Mouse (Mus musculus) thymus, postnatal 0 days (tissue): ENCODE measurements around the gene Hoxc6. TPM values are rescaled to one million over a fixed set of nuclear protein-coding genes. Genes with fewer than 3 reads are reported as not detected.

Experiments used
- DNase-seq: peaks from one replicate; pipeline ENCODE4 v3.0.0-alpha.2; 2015; ENCODE audit warnings: low spot score
- microRNA counts: library from miRNA; unstranded; fragments of <30 nt; microRNA quantifications from one replicate; lab custom pipeline; 2015
- microRNA-seq: library from miRNA; unstranded; fragments of <30 nt; microRNA quantifications from one replicate; pipeline ENCODE4, GENCODE M21; 2016; ENCODE audit warnings: borderline number of aligned reads
- polyA plus RNA-seq: library from polyadenylated mRNA; unstranded; fragments of >200 nt; fragmentation: Nextera tagmentation; extraction: Ambion mirVana; gene quantifications from 2 replicates; pipeline ENCODE4 v1.2.1, GENCODE M21; 2015

Hoxc6 gene
- polyA plus RNA-seq, 1 experiment from 2014 or later: not detected

GRCm38 (mm10) chr15:103037579-103037978, 39.5 kb downstream of the Hoxc6 start:
- DNase-seq: no peak

GRCm38 (mm10) chr15:103038701-103039480, 40.8 kb downstream of the Hoxc6 start:
- no peak for DNase-seq

GRCm38 (mm10) chr15:103039609-103040008, 41.6 kb downstream of the Hoxc6 start:
- DNase-seq: no peak

- DNase-seq: no peak
Observed at GRCm38 (mm10) chr15:103040601-103041000, 42.5 kb downstream of the Hoxc6 start.

- DNase-seq: no peak
Observed at GRCm38 (mm10) chr15:103041613-103042012, 43.6 kb downstream of the Hoxc6 start.

- DNase-seq: no peak
Observed at GRCm38 (mm10) chr15:103042209-103042608, 44.2 kb downstream of the Hoxc6 start.

GRCm38 (mm10) chr15:103051670-103052069, 53.6 kb downstream of the Hoxc6 start:
- no peak for DNase-seq

GRCm38 (mm10) chr15:103053210-103053609, 55.2 kb downstream of the Hoxc6 start:
- no peak for DNase-seq

GRCm38 (mm10) chr15:103056396-103056795, 58.3 kb downstream of the Hoxc6 start:
- DNase-seq: no peak

- no peak for DNase-seq
Observed at GRCm38 (mm10) chr15:103058715-103059114, 60.7 kb downstream of the Hoxc6 start.

GRCm38 (mm10) chr15:103059393-103059992, 61.4 kb downstream of the Hoxc6 start:
- DNase-seq: no peak

GRCm38 (mm10) chr15:103060021-103060340, 61.9 kb downstream of the Hoxc6 start:
- no peak for DNase-seq

- no peak for DNase-seq
Observed at GRCm38 (mm10) chr15:103060341-103061130, 62.5 kb downstream of the Hoxc6 start.

GRCm38 (mm10) chr15:103061131-103061825, 63.2 kb downstream of the Hoxc6 start:
- no peak for DNase-seq

MicroRNA genes within 50 kb of the gene (microRNA counts, 519-probe panel; counts per million panel counts)
- 473 counts per million, percentile 71 among the panel's probes with 10 or more counts for microRNA mmu-miR-615-3p (lab: Ali Mortazavi, UCI)
- microRNA mmu-miR-615-5p (lab: Ali Mortazavi, UCI): 473 counts per million, percentile 71 among the panel's probes with 10 or more counts

Small RNAs within 50 kb of the gene (microRNA-seq; reads per million reads assigned to microRNA genes)
- gene Mir196a-2: 4.6 reads per million, percentile 3 among the genes with 10 or more reads in this experiment
- gene Mir615: 20.8 reads per million, percentile 26 among the genes with 10 or more reads in this experiment

Other genes with a start within 250 kb of the Hoxc6 start
- 0.07 TPM in 1 of 2 replicates, not detected in the other for gene Hoxc13, start 77.2 kb upstream of the Hoxc6 start, polyA plus RNA-seq
- gene Hoxc12, start 61.5 kb upstream of the Hoxc6 start, polyA plus RNA-seq: not detected in 2 replicates
- gene Hoxc11, start 43.8 kb upstream of the Hoxc6 start, polyA plus RNA-seq: 0.09 TPM in 1 of 2 replicates, not detected in the other
- gene Hoxc10, start 31.5 kb upstream of the Hoxc6 start, polyA plus RNA-seq: not detected in 2 replicates
- 0.16 TPM in 1 of 2 replicates, not detected in the other for gene Hoxc5, start 30.8 kb upstream of the Hoxc6 start, polyA plus RNA-seq
- not detected in 2 replicates for gene Hoxc9, start 21.8 kb upstream of the Hoxc6 start, polyA plus RNA-seq
- not detected in 2 replicates for gene Hoxc8, start 7.7 kb upstream of the Hoxc6 start, polyA plus RNA-seq
- gene Hoxc4, start 20.7 kb downstream of the Hoxc6 start, polyA plus RNA-seq: 0.07 and 0.17 TPM in 2 replicates
- 7.5 and 8.9 TPM in 2 replicates for gene Smug1, start 168.8 kb downstream of the Hoxc6 start, polyA plus RNA-seq
- gene Cbx5, start 241.6 kb downstream of the Hoxc6 start, polyA plus RNA-seq: 55.7 and 60.1 TPM in 2 replicates
- gene Hnrnpa1, start 242.2 kb downstream of the Hoxc6 start, polyA plus RNA-seq: 683 and 713 TPM in 2 replicates